Mouse (Mus musculus) E14TG2a.4 (cell line): ENCODE measurements around the gene Ube2e3.

Experiments used
- CTCF ChIP-seq: conservative IDR thresholded peaks from 2 replicates; pipeline ENCODE4 v1.5.1; 2014; ENCODE audit warnings: low read length
- NANOG ChIP-seq: IDR thresholded peaks from 2 replicates; pipeline ENCODE4 v1.6.1; 2014; ENCODE audit warnings: borderline replicate concordance, low read length, mixed read lengths
- POU5F1 ChIP-seq: IDR thresholded peaks from 2 replicates; pipeline ENCODE4 v1.6.1; 2014; ENCODE audit warnings: low read length, borderline replicate concordance

GRCm38 (mm10) chr2:78970088-78970487, 102.2 kb downstream of the Ube2e3 start:
- TF ChIP-seq CTCF (no peak), POU5F1 (no peak), NANOG (no peak)
